Mouse (Mus musculus) midbrain, embryonic 14.5 days (tissue): ENCODE measurements around the gene Timm8a1. TPM values are rescaled to one million over a fixed set of nuclear protein-coding genes. Genes with fewer than 3 reads are reported as not detected.
A peak's percentile ranks its signal among the peaks of the same experiment; 100 is the strongest.
"Not testable (repeated sequence)": the region's sequence is repeated elsewhere in the genome, so short reads cannot be mapped to it uniquely, and the experiment has no call there.

ENCODE experiments used
- ATAC-seq: fragments of 200-750 bp; cut with Nextera tagmentation; 2 replicates; pipeline ENCODE4 v1.8.0; 2017; ENCODE audit warnings: moderate number of reproducible peaks, moderate library complexity; ENCODE audit not compliant: low FRiP score, low TSS enrichment
- DNase-seq: peaks from one replicate; pipeline ENCODE4 v3.0.0-alpha.2; 2015
- H3K27ac ChIP-seq: fragments of 300-500 bp; sonication (generic); replicated peaks from 2 replicates; pipeline ENCODE4 v1.5.1; 2014; ENCODE audit warnings: mild to moderate bottlenecking, low read depth, low read length, moderate library complexity
- H3K27me3 ChIP-seq: fragments of 300-500 bp; sonication (generic); 2 replicates; pipeline ENCODE4 v1.6.1; 2014; ENCODE audit warnings: low read length, control low read depth, mixed read lengths; ENCODE audit not compliant: control insufficient read depth, insufficient read depth
- H3K36me3 ChIP-seq: fragments of 300-500 bp; sonication (generic); 2 replicates; pipeline ENCODE4 v1.6.1; 2014; ENCODE audit warnings: low read length, control low read depth; ENCODE audit not compliant: control insufficient read depth, insufficient read depth
- H3K4me1 ChIP-seq: fragments of 300-500 bp; sonication (generic); 2 replicates; pipeline ENCODE4 v1.6.1; 2014; ENCODE audit warnings: mild to moderate bottlenecking, antibody characterized with exemption, low read length, control low read depth; ENCODE audit not compliant: control insufficient read depth, insufficient read depth
- H3K4me2 ChIP-seq: fragments of 300-500 bp; sonication (generic); 2 replicates; pipeline ENCODE4 v1.6.1; 2014; ENCODE audit warnings: mild to moderate bottlenecking, low read length, moderate library complexity
- H3K4me3 ChIP-seq: fragments of 300-500 bp; sonication (generic); replicated peaks from 2 replicates; pipeline ENCODE4 v1.5.1; 2014; ENCODE audit warnings: low read depth, low read length
- H3K9ac ChIP-seq: fragments of 300-500 bp; sonication (generic); replicated peaks from 2 replicates; pipeline ENCODE4 v1.6.1; 2014; ENCODE audit warnings: mild to moderate bottlenecking, low read length, moderate library complexity
- H3K9me3 ChIP-seq: fragments of 300-500 bp; sonication (generic); 2 replicates; pipeline ENCODE4 v1.6.1; 2016; ENCODE audit warnings: low read length, control low read depth, mixed read lengths; ENCODE audit not compliant: control insufficient read depth
- WGBS: fragments of 180-500 bp; shearing (Covaris S2); extraction: QIAGEN DNeasy Blood & Tissue Kit; methylation state at CpG from one replicate; pipeline ENCODE4 v1.1.7; 2014; 5-methylcytosine and 5-hydroxymethylcytosine counted together
- polyA plus RNA-seq: library from polyadenylated mRNA; unstranded; fragments of >200 nt; fragmentation: Nextera tagmentation; extraction: Ambion mirVana; gene quantifications from 2 replicates; pipeline ENCODE4 v1.2.1, GENCODE M21; 2014

The Timm8a1 gene
- polyA plus RNA-seq, 1 experiment from 2014 or later: 41.4 TPM

DNA sequence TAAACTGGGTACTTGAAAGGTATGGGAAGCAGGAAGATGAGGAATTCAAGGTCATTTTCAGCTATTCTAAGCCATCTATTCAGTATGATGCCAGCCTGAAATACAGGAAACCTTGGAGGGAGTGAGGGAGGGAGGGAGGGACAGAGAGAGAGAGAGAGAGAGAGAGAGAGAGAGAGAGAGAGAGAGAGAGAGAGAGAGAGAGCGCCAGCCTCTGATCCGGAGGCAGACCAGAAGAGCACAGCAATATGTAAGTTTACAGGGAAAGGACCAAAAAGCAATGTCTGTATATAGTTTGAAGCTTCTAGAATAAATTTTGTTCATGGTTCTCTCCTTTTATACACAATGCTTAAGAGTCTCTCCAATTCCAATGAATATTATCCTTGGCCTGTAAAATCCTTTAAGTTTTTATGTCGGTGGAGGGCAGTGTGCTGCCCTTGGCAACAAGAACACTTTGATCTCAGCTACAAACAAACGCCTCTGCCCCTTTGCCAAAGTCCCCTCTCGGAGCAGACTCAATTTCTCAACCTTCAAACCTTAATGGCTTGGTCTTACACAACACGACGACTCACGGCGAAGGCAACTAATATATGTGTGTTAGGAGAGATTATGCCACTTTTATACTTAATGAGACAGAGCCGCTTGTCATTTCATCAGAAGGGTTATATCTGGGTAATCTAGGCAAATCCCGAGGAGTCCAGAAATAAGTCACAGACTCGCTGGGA, 1.1 kb downstream of the Timm8a1 start:
- peak overlapping the region; percentile 44 for H3K4me3 ChIP-seq
- no peaks in the 10 kb centered on the region for H3K9me3 ChIP-seq
- peak overlapping the region; percentile 62 for H3K4me2 ChIP-seq
- H3K27ac ChIP-seq: no peak overlapping the region
- no peak for ATAC-seq
- 26% methylated on average over 12 of the region's 12 CpGs for WGBS
- no peaks in the 10 kb centered on the region for H3K4me1 ChIP-seq
- no peaks in the 10 kb centered on the region for H3K36me3 ChIP-seq
- H3K9ac ChIP-seq: peak overlapping the region; percentile 53
- peak; percentile 31 for DNase-seq
- H3K27me3 ChIP-seq: no peaks in the 10 kb centered on the region

DNA sequence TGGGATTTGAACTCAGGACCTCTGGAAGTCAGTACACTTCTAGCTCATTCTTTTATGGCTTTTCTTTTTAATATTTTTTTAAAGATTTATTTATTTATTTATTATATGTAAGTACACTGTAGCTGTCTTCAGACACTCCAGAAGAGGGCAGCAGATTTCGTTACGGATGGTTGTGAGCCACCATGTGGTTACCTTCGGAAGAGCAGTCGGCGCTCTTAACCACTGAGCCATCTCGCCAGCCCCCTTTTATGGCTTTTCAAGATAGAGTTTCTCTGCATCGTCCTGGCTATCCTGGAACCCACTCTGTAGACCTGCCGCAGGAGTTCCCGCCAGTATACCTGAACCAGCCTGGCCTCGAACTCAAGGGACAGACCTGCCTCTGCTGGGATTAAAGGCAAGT, 1.9 kb downstream of the Timm8a1 start:
- ATAC-seq, H3K27ac ChIP-seq, H3K4me2 ChIP-seq, H3K27me3 ChIP-seq, H3K4me3 ChIP-seq, H3K9ac ChIP-seq, DNase-seq, H3K36me3 ChIP-seq, H3K4me1 ChIP-seq, H3K9me3 ChIP-seq: not testable (repeated sequence)
- 91% methylated on average over 10 of the region's 10 CpGs for WGBS

DNA sequence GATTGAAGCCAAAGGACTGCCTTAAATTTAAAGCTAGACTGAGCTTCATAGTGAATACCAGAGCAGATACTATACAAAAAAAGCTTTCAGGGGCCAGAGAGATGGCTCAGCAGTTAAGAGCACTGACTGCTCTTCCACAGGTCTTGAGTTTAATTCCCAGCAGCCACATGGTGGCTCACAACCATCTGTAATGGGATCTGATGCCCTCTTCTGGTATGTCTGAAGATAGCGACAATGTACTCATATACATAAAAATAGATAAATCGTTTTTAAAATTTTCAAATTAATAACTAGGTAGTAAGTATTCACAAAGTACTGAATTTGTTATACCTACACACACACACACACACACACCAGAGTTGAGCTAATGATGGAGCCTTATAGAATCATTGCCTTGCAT, 8.3 kb downstream of the Timm8a1 start:
- no peak overlapping the region for H3K4me2 ChIP-seq
- WGBS: 83% methylated on average over 2 of the region's 2 CpGs
- no peaks in the 10 kb centered on the region for H3K36me3 ChIP-seq

DNA sequence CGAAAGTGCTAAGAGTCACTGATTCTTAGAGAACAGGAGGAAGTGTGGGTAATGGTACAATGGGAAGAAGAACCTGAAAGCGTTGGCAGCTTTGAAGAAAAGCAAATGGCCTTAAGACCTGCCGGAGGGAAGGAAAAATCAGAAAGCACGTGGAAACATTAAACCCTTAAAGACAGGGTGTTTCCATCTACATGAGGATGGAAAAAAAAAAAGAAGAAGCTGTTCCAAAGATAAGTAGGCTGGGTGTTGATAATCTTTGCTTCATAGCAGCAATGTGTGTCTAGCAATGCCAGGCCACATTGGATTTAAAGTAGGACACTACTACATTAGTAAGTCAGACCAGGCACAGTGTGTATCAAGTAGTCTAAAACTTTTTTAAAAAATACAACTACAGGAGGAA, 16.4 kb downstream of the Timm8a1 start:
- Histone ChIP-seq H3K27ac (no peak overlapping the region), H3K27me3 (no peaks in the 10 kb centered on the region), H3K9me3 (no peaks in the 10 kb centered on the region), H3K4me1 (no peaks in the 10 kb centered on the region), H3K4me3 (no peak overlapping the region), H3K9ac (no peak overlapping the region), H3K4me2 (no peak overlapping the region), H3K36me3 (no peaks in the 10 kb centered on the region)
- DNase-seq (no peak), ATAC-seq (no peak)
- WGBS: 84% methylated on average over 4 of the region's 4 CpGs

More for the DNA sequence above, 8.3 kb downstream of the Timm8a1 start:
- H3K9me3 ChIP-seq: no peaks in the 10 kb centered on the region
- H3K27me3 ChIP-seq: no peaks in the 10 kb centered on the region
- DNase-seq: no peak
- H3K9ac ChIP-seq: no peak overlapping the region
- no peak for ATAC-seq
- no peaks in the 10 kb centered on the region for H3K4me1 ChIP-seq
- H3K4me3 ChIP-seq: no peak overlapping the region
- no peak overlapping the region for H3K27ac ChIP-seq

DNA sequence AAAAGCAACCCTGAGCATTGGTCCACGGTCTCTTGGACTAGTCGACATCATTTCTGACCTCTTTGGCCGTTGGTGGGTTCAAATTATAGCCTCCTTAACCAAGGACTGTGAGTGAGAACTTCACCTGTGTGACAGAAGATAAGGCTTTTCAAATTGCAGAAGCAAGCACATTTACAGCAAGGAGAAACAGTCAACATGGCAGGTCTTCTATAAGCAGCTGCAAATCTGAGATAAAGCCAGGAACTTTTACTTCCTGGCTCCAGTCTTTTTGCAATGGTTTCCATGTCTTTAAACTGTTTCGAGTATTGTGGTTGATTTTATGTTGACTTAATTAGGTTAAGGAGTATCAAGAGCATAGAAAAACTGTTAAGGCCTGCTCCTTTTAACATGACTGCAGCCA, 17.9 kb downstream of the Timm8a1 start:
- 68% methylated on average over 4 of the region's 4 CpGs for WGBS
- Histone ChIP-seq H3K36me3 (no peaks in the 10 kb centered on the region), H3K4me1 (no peaks in the 10 kb centered on the region), H3K27me3 (no peaks in the 10 kb centered on the region), H3K9ac (no peak overlapping the region), H3K4me3 (no peak overlapping the region), H3K27ac (no peak overlapping the region), H3K4me2 (no peak overlapping the region), H3K9me3 (no peaks in the 10 kb centered on the region)
- DNase-seq (no peak), ATAC-seq (no peak)

DNA sequence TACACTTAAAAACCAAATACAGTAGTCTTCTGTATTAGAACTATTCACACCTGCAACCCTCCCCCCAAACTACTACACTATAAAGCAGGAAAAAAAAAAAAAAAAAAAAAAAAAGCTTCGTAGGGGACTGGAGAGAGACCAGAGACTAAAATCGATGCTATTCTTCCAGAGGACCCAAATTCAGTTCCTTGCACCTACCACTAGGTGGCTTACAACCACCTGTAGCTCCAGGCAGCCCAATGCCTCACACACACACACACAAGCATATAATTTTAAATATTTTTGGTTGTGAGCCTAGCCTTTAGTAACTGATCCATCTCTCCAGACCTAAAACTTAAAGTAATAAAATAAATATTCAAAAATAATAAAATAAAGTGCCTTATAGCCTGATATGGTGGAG, 32.2 kb downstream of the Timm8a1 start:
- 47% methylated on average over 2 of the region's 2 CpGs for WGBS

DNA sequence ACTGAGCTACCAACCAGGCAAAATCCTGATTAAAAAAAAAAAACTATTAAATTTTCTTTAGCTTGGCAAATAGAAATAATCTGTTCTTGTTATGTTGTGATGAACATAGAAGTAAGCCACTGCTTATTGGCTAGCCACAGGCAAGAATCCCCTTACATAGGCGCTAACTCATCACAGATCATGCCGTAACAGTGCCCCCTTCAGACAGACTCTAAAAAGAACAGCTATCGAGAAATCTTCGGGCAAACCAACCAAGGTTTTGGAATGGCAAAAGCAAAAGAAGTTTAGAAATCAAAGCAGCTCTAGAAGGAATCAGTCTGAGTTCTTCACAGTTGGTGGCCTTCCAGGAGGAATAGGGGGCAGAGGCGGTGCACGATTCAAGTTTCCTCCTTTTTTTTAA, 33.7 kb downstream of the Timm8a1 start:
- Histone ChIP-seq H3K4me2 (no peak overlapping the region), H3K9me3 (no peaks in the 10 kb centered on the region), H3K4me1 (no peaks in the 10 kb centered on the region), H3K36me3 (no peaks in the 10 kb centered on the region), H3K4me3 (no peak overlapping the region), H3K27me3 (no peaks in the 10 kb centered on the region), H3K9ac (no peak overlapping the region), H3K27ac (no peak overlapping the region)
- WGBS: 64% methylated on average over 6 of the region's 6 CpGs
- no peak for DNase-seq
- no peak for ATAC-seq

More for the DNA sequence above, 32.2 kb downstream of the Timm8a1 start:
- ATAC-seq (no peak), DNase-seq (peak; percentile 15)
- Histone ChIP-seq H3K27me3 (no peaks in the 10 kb centered on the region), H3K4me2 (no peak overlapping the region), H3K36me3 (no peaks in the 10 kb centered on the region), H3K4me3 (no peak overlapping the region), H3K4me1 (no peaks in the 10 kb centered on the region), H3K27ac (no peak overlapping the region), H3K9me3 (no peaks in the 10 kb centered on the region), H3K9ac (no peak overlapping the region)

DNA sequence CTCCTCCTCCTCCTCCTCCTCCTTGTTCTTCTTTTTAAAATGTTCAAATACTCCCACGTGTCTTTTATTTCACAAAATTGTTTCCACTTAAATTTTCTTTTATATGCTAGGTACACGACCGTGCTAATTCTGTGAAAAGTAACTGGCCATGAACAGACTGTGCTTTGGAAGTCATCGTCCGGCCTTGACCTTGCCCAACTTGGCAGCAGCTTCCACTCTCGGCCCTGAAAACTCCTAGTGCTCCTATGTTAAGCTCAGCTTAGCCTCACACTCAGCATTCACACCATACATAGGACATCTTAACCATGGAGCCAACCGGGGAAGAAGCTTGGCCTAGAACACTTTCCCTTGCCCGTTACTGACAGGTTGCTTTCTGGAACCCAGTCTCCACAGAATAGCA, 41.0 kb downstream of the Timm8a1 start:
- H3K36me3 ChIP-seq: no peaks in the 10 kb centered on the region
- DNase-seq (no peak), ATAC-seq (no peak)
- H3K9ac ChIP-seq: no peak overlapping the region
- no peak overlapping the region for H3K4me3 ChIP-seq
- no peaks in the 10 kb centered on the region for H3K9me3 ChIP-seq
- H3K27me3 ChIP-seq: no peaks in the 10 kb centered on the region
- no peak overlapping the region for H3K27ac ChIP-seq
- no peaks in the 10 kb centered on the region for H3K4me1 ChIP-seq
- WGBS: 86% methylated on average over 8 of the region's 8 CpGs
- no peak overlapping the region for H3K4me2 ChIP-seq
